Mouse (Mus musculus) embryonic facial prominence, embryonic 10.5 days (tissue): Measurements from ENCODE around the gene Iqce. TPM values are rescaled to one million over a fixed set of nuclear protein-coding genes. Genes with fewer than 3 reads are reported as not detected.

Experiments used
- DNase-seq: peaks from one replicate; pipeline ENCODE4 v3.0.0-alpha.2; 2017; ENCODE audit warnings: low spot score
- H3K27ac ChIP-seq: fragments of 300-500 bp; sonication (generic); replicated peaks from 2 replicates; pipeline ENCODE4 v1.5.1; 2016; ENCODE audit warnings: mild to moderate bottlenecking
- H3K27me3 ChIP-seq: fragments of 300-500 bp; sonication (generic); replicated peaks from 2 replicates; pipeline ENCODE4 v1.6.1; 2016; ENCODE audit warnings: low read depth, mild to moderate bottlenecking; ENCODE audit not compliant: poor library complexity, severe bottlenecking
- H3K36me3 ChIP-seq: fragments of 300-500 bp; sonication (generic); replicated peaks from 2 replicates; pipeline ENCODE4 v1.6.1; 2016; ENCODE audit warnings: mild to moderate bottlenecking, moderate library complexity
- H3K4me1 ChIP-seq: fragments of 300-500 bp; sonication (generic); 2 replicates; pipeline ENCODE4 v1.6.1; 2016
- H3K4me3 ChIP-seq: fragments of 300-500 bp; sonication (generic); 2 replicates; pipeline ENCODE4 v1.5.1; 2016; ENCODE audit warnings: mild to moderate bottlenecking, moderate library complexity
- H3K9me3 ChIP-seq: fragments of 300-500 bp; sonication (generic); 2 replicates; pipeline ENCODE4 v1.6.1; 2016; ENCODE audit warnings: mild to moderate bottlenecking
- WGBS: fragments of 180-500 bp; shearing (Covaris S2); methylation state at CpG from one replicate; pipeline ENCODE4 v1.1.7; 2016; 5-methylcytosine and 5-hydroxymethylcytosine counted together
- polyA plus RNA-seq: library from polyadenylated mRNA; unstranded; fragments of >200 nt; fragmentation: Nextera tagmentation; extraction: Ambion mirVana; gene quantifications from 2 replicates; pipeline ENCODE4 v1.2.1, GENCODE M21; 2016

The Iqce gene
- polyA plus RNA-seq = 27.4 and 28.2 TPM in 2 replicates

DNA sequence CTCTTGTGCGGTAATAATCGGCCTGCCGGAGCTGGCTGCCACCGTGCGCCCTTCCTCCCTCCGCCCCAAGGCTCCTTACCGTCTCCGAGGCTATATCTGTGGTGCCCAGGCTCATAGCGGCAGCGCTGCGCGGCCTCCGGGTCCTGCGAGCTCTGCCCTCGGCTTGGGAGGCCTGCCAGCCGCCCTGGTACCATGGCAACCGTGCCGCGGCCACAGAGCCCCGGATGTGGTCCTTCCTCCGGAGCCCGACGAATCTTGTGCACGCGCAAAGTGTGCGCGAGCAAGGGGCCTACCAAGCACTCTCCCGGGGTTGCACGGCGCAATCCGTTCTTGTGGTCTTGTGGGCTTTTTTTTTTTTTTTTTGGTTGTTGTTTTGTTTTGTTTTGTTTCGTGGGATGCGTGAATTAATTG is at the start of gene Iqce:
Gene Iqce, minus strand, starts transcription at position 276 of the 411 bp plus-strand sequence.
- Histone ChIP-seq H3K27ac (peak within 1 kb of the TSS; percentile 92), H3K36me3 (peaks cover 33% of the 10 kb centered on the region), H3K4me3 (peak within 1 kb of the TSS; percentile 84), H3K9me3 (no peaks in the 10 kb centered on the region), H3K4me1 (peaks cover 56% of the 10 kb centered on the region), H3K27me3 (no peaks in the 10 kb centered on the region)
- under 1% methylated on average over 33 of the region's 33 CpGs for WGBS
- peak; percentile 96 for DNase-seq

DNA sequence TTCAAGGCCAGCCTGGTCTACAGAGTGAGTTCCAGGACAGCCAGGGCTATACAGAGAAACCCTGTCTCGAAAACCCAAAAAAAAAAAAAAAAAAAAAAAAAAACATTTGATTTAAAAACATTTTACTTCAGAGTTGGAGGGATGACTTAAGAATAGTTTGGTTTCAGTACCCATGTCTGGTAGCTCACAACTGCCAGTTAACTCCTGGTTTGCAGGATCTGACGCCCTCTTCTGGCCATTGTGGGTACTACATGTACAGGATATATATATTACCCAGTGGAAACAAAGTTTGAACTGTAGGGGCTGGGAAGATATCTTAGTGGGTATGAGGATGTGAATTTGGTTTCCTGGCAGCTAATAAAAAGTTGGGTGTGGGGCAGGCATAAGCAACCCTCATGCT is 48.7 kb upstream of the Iqce start:
- no peak for DNase-seq
- Histone ChIP-seq H3K27me3 (no peaks in the 10 kb centered on the region), H3K36me3 (0 out of 2 replicates have a peak, but pooled peaks cover 3% of the 10 kb centered on the region), H3K9me3 (peaks cover 6% of the 10 kb centered on the region; the same call in 1 of the 2 replicates), H3K4me1 (peaks cover 8% of the 10 kb centered on the region), H3K4me3 (no peak overlapping the region), H3K27ac (no peak overlapping the region)
- WGBS = 1% methylated on average over 1 of the region's 2 CpGs

DNA sequence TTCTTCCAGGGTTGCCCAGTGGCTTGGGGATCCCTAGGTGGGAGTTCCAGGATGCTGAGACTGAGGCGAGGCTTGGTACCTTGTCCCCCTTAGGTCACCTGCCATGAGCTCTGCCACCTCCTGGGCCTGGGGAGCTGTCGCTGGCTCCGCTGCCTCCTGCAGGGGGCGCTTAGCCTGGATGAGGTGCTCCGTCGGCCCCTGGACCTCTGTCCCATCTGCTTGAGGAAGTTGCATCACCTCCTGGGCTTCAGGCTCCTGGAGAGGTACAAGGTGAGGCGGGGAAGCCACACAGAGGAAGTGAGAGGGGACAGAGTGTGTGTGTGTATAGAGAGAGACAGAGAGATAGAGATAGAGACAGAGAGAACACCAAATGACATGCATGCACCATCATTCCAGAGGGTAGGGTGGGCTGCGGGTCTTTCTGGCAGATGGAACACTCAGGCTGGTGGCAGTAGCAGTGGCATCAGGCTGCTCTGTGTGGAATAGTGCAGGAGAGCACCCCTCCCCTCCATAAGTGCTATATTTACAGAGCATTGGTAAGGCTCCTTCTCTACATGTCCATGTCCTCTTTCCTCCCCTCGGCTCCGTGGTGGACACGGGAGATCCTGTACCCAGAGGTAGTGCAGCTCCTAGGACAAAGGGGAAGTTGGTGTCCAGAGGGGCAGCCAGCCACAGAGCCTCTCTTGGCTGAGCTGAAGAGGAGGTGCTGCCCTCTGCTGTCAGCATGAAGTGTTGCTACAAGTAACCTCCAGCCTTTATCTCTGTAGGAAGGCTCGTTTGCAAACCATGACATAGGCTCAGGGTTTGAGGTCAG is 47.1 kb upstream of the Iqce start:
- Histone ChIP-seq H3K36me3 (0 out of 2 replicates have a peak, but pooled peaks cover 3% of the 10 kb centered on the region), H3K27ac (peak overlapping the region; percentile 87), H3K27me3 (no peaks in the 10 kb centered on the region), H3K4me3 (peak overlapping the region; percentile 50), H3K9me3 (peaks cover 6% of the 10 kb centered on the region; the same call in 1 of the 2 replicates), H3K4me1 (peaks cover 7% of the 10 kb centered on the region)
- 17% methylated on average over 12 of the region's 12 CpGs for WGBS
- peak; percentile 81 for DNase-seq

DNA sequence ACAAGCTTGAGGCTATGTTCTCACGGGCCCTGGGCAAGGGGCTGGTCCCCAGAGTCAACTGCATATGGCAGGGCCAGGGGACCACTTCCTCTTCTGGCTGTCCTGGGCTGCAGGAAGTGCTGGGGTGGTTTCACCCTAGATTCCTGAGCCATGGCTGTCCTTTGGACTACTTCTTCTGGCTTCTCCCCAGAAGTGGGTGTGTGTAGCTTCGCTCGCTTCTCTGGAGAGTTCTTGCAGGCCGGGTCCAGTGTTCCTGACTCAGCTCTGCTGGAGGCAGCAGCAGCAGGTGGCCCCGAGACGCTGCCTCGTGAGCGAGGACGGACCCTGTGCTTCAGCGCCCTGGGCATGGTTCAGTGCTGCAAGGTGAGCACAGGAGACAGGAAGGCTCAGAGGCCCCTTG is 46.2 kb upstream of the Iqce start:
- Histone ChIP-seq H3K4me3 (no peak overlapping the region), H3K9me3 (peaks cover 6% of the 10 kb centered on the region; the same call in 1 of the 2 replicates), H3K36me3 (0 out of 2 replicates have a peak, but pooled peaks cover 3% of the 10 kb centered on the region), H3K4me1 (peaks cover 7% of the 10 kb centered on the region), H3K27me3 (no peaks in the 10 kb centered on the region), H3K27ac (peak overlapping the region; percentile 87; the same call in 1 of the 2 replicates)
- 84% methylated on average over 10 of the region's 10 CpGs for WGBS
- DNase-seq = no peak

DNA sequence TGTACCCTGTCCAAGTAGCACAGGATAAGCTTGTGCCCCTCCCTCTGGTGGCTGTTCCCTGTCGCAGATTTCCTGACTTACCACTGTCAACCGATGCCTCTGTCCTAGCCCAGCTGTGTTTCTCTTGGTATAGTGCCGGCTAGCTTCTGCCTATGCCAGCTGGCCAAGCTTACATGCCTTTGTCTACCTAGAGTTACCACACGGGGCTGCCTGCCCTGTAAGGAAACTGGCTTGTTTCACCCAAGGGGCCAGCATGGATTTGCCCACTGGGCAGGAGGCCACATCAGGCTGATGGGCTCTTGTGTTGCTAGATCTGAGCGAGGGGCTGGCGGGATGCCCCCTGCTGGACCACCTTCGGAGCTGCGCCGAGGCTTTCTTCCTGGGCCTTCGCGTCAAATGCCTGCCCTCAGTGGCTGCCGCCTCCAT is 41.5 kb upstream of the Iqce start:
- H3K27me3 ChIP-seq = no peaks in the 10 kb centered on the region
- H3K36me3 ChIP-seq = no peaks in the 10 kb centered on the region
- DNase-seq = peak; percentile 32
- 28% methylated on average over 12 of the region's 12 CpGs for WGBS
- no peaks in the 10 kb centered on the region for H3K9me3 ChIP-seq
- no peak overlapping the region for H3K4me3 ChIP-seq
- peaks cover 5% of the 10 kb centered on the region; the same call in 1 of the 2 replicates for H3K4me1 ChIP-seq
- no peak overlapping the region for H3K27ac ChIP-seq

DNA sequence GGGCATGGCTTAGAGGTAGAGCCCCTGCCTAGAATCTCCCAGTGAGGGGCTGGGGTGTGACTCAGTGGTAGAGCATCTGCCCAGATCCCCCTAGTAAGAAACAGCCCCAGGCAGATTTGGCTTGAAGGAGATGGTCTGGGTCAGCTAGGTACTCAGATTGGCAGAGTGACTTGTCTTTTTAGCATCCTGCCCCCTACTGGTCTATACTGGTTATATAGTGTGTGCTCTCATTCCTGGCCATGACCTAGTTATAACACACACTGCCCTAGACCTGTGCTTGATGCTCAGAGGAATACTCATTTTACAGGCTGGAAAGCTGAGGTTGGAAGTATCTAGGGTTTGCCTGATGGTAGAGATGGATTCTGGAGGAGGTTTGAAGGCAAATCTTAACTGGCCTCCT is 39.7 kb upstream of the Iqce start:
- no peak overlapping the region for H3K4me3 ChIP-seq
- H3K27ac ChIP-seq = no peak overlapping the region
- H3K4me1 ChIP-seq = peaks cover 8% of the 10 kb centered on the region; the same call in 1 of the 2 replicates
- H3K27me3 ChIP-seq = peaks cover 11% of the 10 kb centered on the region
- H3K36me3 ChIP-seq = no peaks in the 10 kb centered on the region
- DNase-seq = no peak
- H3K9me3 ChIP-seq = no peaks in the 10 kb centered on the region

DNA sequence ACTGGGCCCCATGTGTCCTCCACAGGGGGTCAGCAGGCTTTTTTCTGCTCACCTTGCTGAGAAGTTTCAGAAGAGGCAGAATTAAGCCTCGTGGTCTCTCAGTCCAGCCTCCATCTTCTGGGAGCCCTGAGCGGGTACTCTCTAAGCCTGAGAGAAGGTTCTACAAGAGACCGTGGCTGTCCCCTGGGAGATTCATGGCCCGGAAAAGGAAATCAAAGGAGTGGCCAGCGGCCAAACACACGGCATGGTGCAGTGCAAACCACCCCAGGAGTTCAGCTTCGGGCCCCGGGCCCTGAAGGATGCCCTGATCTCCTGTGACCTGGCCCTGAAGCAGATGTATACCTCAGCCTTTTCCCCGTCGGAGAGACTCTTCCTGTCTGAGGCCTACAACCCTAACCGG is 38.9 kb upstream of the Iqce start:
- Histone ChIP-seq H3K9me3 (0 out of 2 replicates have a peak, but pooled peaks cover 4% of the 10 kb centered on the region), H3K4me3 (no peak overlapping the region), H3K4me1 (peaks cover 12% of the 10 kb centered on the region), H3K27ac (no peak overlapping the region), H3K27me3 (peaks cover 20% of the 10 kb centered on the region), H3K36me3 (no peaks in the 10 kb centered on the region)
- DNase-seq = no peak
- 73% methylated on average over 11 of the region's 11 CpGs for WGBS

DNA sequence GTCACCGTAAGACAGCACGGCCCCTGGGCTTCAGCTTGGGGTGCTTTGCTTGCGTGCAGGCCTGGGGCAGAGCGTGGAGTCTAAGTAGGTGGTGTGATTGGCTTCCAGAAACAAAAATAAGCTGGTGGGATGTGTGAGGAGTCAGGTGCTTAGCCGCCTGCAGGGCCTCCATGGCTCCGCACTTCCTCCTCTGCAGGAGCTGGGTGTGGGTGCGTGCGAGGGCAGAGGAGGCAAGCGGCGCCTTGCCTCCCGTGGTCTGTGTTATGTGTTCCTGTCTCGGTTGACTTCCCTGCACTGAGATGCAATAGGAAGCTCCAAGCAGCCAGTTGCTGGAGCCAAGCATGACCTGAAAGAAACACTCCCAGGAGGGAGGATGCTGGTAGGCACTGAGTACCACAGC is 37.6 kb upstream of the Iqce start:
- Histone ChIP-seq H3K27ac (no peak overlapping the region), H3K9me3 (0 out of 2 replicates have a peak, but pooled peaks cover 4% of the 10 kb centered on the region), H3K4me3 (no peak overlapping the region), H3K4me1 (peaks cover 22% of the 10 kb centered on the region), H3K36me3 (no peaks in the 10 kb centered on the region), H3K27me3 (peaks cover 32% of the 10 kb centered on the region)
- WGBS = 84% methylated on average over 12 of the region's 12 CpGs
- no peak for DNase-seq

DNA sequence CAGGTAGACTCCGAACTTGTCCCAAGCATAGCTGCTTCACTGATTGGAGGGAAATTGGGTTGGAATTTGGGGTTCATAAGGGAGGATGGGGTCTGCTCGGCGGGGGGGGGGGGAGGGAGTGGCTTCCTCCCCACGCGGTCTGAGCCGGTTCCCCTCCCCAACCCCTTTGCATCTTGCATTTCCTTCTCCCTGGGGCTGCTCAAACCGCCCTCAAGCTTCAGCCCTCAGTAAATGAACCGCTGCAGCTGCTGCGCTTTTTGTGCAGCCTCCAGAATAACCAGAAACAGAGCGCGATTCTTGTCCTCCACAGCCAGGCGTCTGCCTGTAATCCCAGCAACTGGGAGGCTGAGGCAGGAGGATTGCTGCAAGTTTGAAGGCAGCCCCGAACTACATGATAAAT is 34.0 kb upstream of the Iqce start:
- peak; percentile 19 for DNase-seq
- WGBS = 18% methylated on average over 13 of the region's 13 CpGs
- peaks cover 46% of the 10 kb centered on the region for H3K27me3 ChIP-seq
- peaks cover 22% of the 10 kb centered on the region for H3K4me1 ChIP-seq
- no peak overlapping the region for H3K27ac ChIP-seq
- no peaks in the 10 kb centered on the region for H3K36me3 ChIP-seq
- H3K9me3 ChIP-seq = 0 out of 2 replicates have a peak, but pooled peaks cover 4% of the 10 kb centered on the region
- peak overlapping the region; percentile 56 for H3K4me3 ChIP-seq

DNA sequence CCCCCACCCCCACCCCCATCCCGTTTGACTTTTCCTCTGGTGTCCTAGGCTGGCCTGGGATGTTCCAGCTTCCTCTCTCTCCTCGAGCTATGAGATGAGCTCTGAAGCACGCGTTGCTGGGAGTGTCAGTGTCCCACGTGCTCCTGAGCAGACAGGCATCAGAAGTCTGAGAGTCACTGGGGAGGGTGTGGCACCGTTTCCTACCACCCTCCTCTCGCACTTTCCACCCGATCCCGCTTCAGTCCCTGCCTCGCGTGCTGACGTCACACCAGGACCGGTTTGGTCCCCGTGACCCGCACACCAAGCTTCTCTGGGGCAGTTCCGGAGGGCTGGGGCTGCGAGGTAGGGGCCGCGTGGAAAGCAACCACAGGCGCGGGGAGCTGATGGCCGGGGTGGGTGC is 33.1 kb upstream of the Iqce start:
- no peak for DNase-seq
- 0 out of 2 replicates have a peak overlapping the region, but pooled peaks have one; percentile 60 for H3K27ac ChIP-seq
- WGBS = under 1% methylated on average over 22 of the region's 22 CpGs

DNA sequence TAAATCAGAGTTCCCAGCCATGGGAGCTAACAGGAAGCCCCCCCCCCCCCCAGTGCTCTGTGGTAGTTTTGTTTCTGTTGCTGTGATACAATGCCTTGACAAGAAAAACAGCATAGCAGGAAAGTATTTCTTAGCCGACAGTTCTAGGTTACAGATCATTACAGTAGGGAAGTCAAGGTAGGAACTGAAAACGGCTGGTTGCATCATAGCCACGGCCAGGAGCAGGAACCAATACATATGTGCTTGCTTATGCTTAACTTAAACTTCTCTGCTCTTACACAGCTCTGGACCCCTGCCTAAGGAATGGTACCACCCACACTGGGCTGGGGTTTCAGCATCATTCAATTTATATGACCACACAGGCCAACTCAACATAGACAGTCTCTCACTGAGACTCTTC is 31.2 kb upstream of the Iqce start:
- 0 out of 2 replicates have a peak, but pooled peaks cover 4% of the 10 kb centered on the region for H3K9me3 ChIP-seq
- WGBS = 75% methylated on average over 3 of the region's 3 CpGs
- peaks cover 46% of the 10 kb centered on the region for H3K27me3 ChIP-seq
- no peak for DNase-seq
- no peak overlapping the region for H3K27ac ChIP-seq
- H3K36me3 ChIP-seq = no peaks in the 10 kb centered on the region
- peaks cover 17% of the 10 kb centered on the region for H3K4me1 ChIP-seq
- H3K4me3 ChIP-seq = no peak overlapping the region

More for the DNA sequence above, 33.1 kb upstream of the Iqce start:
- Histone ChIP-seq H3K27me3 (peaks cover 46% of the 10 kb centered on the region), H3K9me3 (0 out of 2 replicates have a peak, but pooled peaks cover 4% of the 10 kb centered on the region), H3K36me3 (no peaks in the 10 kb centered on the region), H3K4me3 (peak overlapping the region; percentile 56), H3K4me1 (peaks cover 17% of the 10 kb centered on the region)

DNA sequence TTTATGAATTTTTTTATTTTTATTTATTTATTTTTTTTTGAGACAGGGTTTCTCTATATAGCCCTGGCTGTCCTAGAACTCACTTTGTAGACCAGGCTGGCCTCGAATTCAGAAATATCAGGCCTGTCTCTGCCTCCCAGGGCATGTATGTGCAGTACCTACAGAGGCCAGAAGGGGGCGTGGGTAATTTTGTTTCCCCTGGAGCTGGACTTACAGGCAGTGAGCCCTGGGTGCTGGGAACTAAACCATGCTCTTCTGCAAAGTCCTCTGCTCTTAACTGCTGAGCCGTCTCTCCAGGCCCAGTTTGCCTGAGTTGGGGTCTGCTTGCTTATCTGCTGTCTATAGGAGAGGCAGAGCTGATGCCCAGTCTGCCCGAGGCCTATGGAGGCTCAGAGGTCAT is 30.0 kb upstream of the Iqce start:
- 62% methylated on average over 4 of the region's 4 CpGs for WGBS
- Histone ChIP-seq H3K4me1 (peaks cover 14% of the 10 kb centered on the region), H3K9me3 (0 out of 2 replicates have a peak, but pooled peaks cover 4% of the 10 kb centered on the region), H3K27me3 (peaks cover 38% of the 10 kb centered on the region), H3K27ac (no peak overlapping the region), H3K36me3 (no peaks in the 10 kb centered on the region), H3K4me3 (no peak overlapping the region)
- DNase-seq = peak; percentile 35
